Mouse (Mus musculus): ENCODE results near the gene Ccpg1. TPM values are rescaled to one million over a fixed set of nuclear protein-coding genes. Genes with fewer than 3 reads are reported as not detected.

The Ccpg1 gene
- polyA plus RNA-seq, 1 experiment from 2014 or later, result 52.3 TPM

GRCm38 (mm10) chr9:73002177-73002576 lies 16.9 kb downstream of the Ccpg1 start:
- H3K4me1 ChIP-seq (ENCODE audit: control insufficient read depth, insufficient read depth, low read length), result no peaks in the 10 kb centered on the region
- H3K4me2 ChIP-seq (ENCODE audit: low read length), result no peak overlapping the region
- H3K9me3 ChIP-seq (replicated peaks; ENCODE audit: control insufficient read depth, low read length, poor library complexity, severe bottlenecking), result no peaks in the 10 kb centered on the region
- no peak overlapping the region for H3K9ac ChIP-seq (ENCODE audit: low read depth, low read length)
- no peak overlapping the region for H3K27ac ChIP-seq (ENCODE audit: low read length)
- no peak overlapping the region for H3K4me3 ChIP-seq (ENCODE audit: low read depth, low read length)
- H3K36me3 ChIP-seq (ENCODE audit: control insufficient read depth, insufficient read depth, low read length), result peaks cover 11% of the 10 kb centered on the region
- 62% methylated on average over 3 of the region's 3 CpGs for WGBS
- no peaks in the 10 kb centered on the region for H3K27me3 ChIP-seq (ENCODE audit: control insufficient read depth, insufficient read depth, low read depth, low read length)
- no peak for ATAC-seq

- no peak overlapping the region for H3K4me3 ChIP-seq (ENCODE audit: low read depth, low read length)
- H3K27me3 ChIP-seq (ENCODE audit: control insufficient read depth, insufficient read depth, low read depth, low read length), result no peaks in the 10 kb centered on the region
- ATAC-seq, result no peak
- H3K36me3 ChIP-seq (ENCODE audit: control insufficient read depth, insufficient read depth, low read length), result peaks cover 8% of the 10 kb centered on the region
- no peak overlapping the region for H3K4me2 ChIP-seq (ENCODE audit: low read length)
- no peak overlapping the region for H3K9ac ChIP-seq (ENCODE audit: low read depth, low read length)
- H3K27ac ChIP-seq (ENCODE audit: low read length), result no peak overlapping the region
- no peaks in the 10 kb centered on the region for H3K9me3 ChIP-seq (replicated peaks; ENCODE audit: control insufficient read depth, low read length, poor library complexity, severe bottlenecking)
- WGBS, result 89% methylated on average over 8 of the region's 8 CpGs
- no peaks in the 10 kb centered on the region for H3K4me1 ChIP-seq (ENCODE audit: control insufficient read depth, insufficient read depth, low read length)
Observed at GRCm38 (mm10) chr9:73004076-73004475, 18.8 kb downstream of the Ccpg1 start.

- peaks cover 8% of the 10 kb centered on the region for H3K36me3 ChIP-seq (ENCODE audit: control insufficient read depth, insufficient read depth, low read length)
- 85% methylated on average over 6 of the region's 6 CpGs for WGBS
- no peak overlapping the region for H3K4me2 ChIP-seq (ENCODE audit: low read length)
- H3K4me3 ChIP-seq (ENCODE audit: low read depth, low read length), result no peak overlapping the region
- H3K4me1 ChIP-seq (ENCODE audit: control insufficient read depth, insufficient read depth, low read length), result no peaks in the 10 kb centered on the region
- ATAC-seq, result no peak
- H3K27me3 ChIP-seq (ENCODE audit: control insufficient read depth, insufficient read depth, low read depth, low read length), result no peaks in the 10 kb centered on the region
- no peak overlapping the region for H3K27ac ChIP-seq (ENCODE audit: low read length)
- H3K9me3 ChIP-seq (replicated peaks; ENCODE audit: control insufficient read depth, low read length, poor library complexity, severe bottlenecking), result no peaks in the 10 kb centered on the region
- H3K9ac ChIP-seq (ENCODE audit: low read depth, low read length), result no peak overlapping the region
Observed at GRCm38 (mm10) chr9:73005106-73005505, 19.9 kb downstream of the Ccpg1 start.

GRCm38 (mm10) chr9:73006175-73006574 lies 20.9 kb downstream of the Ccpg1 start:
- ATAC-seq, result no peak
- peaks cover 15% of the 10 kb centered on the region for H3K36me3 ChIP-seq (ENCODE audit: control insufficient read depth, insufficient read depth, low read length)

GRCm38 (mm10) chr9:73008384-73008783 lies 23.2 kb downstream of the Ccpg1 start:
- Histone ChIP-seq H3K27me3 (ENCODE audit: control insufficient read depth, insufficient read depth, low read depth, low read length) (no peaks in the 10 kb centered on the region), H3K27ac (ENCODE audit: low read length) (no peak overlapping the region), H3K36me3 (ENCODE audit: control insufficient read depth, insufficient read depth, low read length) (peaks cover 27% of the 10 kb centered on the region), H3K4me2 (ENCODE audit: low read length) (no peak overlapping the region), H3K4me3 (ENCODE audit: low read depth, low read length) (no peak overlapping the region), H3K9me3 (replicated peaks; ENCODE audit: control insufficient read depth, low read length, poor library complexity, severe bottlenecking) (no peaks in the 10 kb centered on the region), H3K9ac (ENCODE audit: low read depth, low read length) (no peak overlapping the region), H3K4me1 (ENCODE audit: control insufficient read depth, insufficient read depth, low read length) (no peaks in the 10 kb centered on the region)
- 76% methylated on average over 3 of the region's 3 CpGs for WGBS
- no peak for ATAC-seq

More at GRCm38 (mm10) chr9:73006175-73006574, 20.9 kb downstream of the Ccpg1 start:
- H3K9ac ChIP-seq (ENCODE audit: low read depth, low read length), result no peak overlapping the region
- H3K9me3 ChIP-seq (replicated peaks; ENCODE audit: control insufficient read depth, low read length, poor library complexity, severe bottlenecking), result no peaks in the 10 kb centered on the region
- no peaks in the 10 kb centered on the region for H3K27me3 ChIP-seq (ENCODE audit: control insufficient read depth, insufficient read depth, low read depth, low read length)
- WGBS, result 94% methylated on average over 3 of the region's 3 CpGs
- H3K4me1 ChIP-seq (ENCODE audit: control insufficient read depth, insufficient read depth, low read length), result no peaks in the 10 kb centered on the region
- no peak overlapping the region for H3K27ac ChIP-seq (ENCODE audit: low read length)
- H3K4me3 ChIP-seq (ENCODE audit: low read depth, low read length), result no peak overlapping the region
- no peak overlapping the region for H3K4me2 ChIP-seq (ENCODE audit: low read length)

GRCm38 (mm10) chr9:73012629-73013028 lies 27.4 kb downstream of the Ccpg1 start:
- Histone ChIP-seq H3K36me3 (ENCODE audit: control insufficient read depth, insufficient read depth, low read length) (peaks cover 47% of the 10 kb centered on the region), H3K4me1 (ENCODE audit: control insufficient read depth, insufficient read depth, low read length) (no peaks in the 10 kb centered on the region)
- WGBS, result 91% methylated on average over 4 of the region's 4 CpGs

GRCm38 (mm10) chr9:73014724-73015123 lies 29.5 kb downstream of the Ccpg1 start:
- Histone ChIP-seq H3K36me3 (ENCODE audit: control insufficient read depth, insufficient read depth, low read length) (peaks cover 54% of the 10 kb centered on the region), H3K9ac (ENCODE audit: low read depth, low read length) (no peak overlapping the region), H3K4me2 (ENCODE audit: low read length) (no peak overlapping the region), H3K27ac (ENCODE audit: low read length) (no peak overlapping the region), H3K4me1 (ENCODE audit: control insufficient read depth, insufficient read depth, low read length) (no peaks in the 10 kb centered on the region), H3K27me3 (ENCODE audit: control insufficient read depth, insufficient read depth, low read depth, low read length) (no peaks in the 10 kb centered on the region), H3K9me3 (replicated peaks; ENCODE audit: control insufficient read depth, low read length, poor library complexity, severe bottlenecking) (no peaks in the 10 kb centered on the region), H3K4me3 (ENCODE audit: low read depth, low read length) (no peak overlapping the region)
- no peak for ATAC-seq
- WGBS, result 92% methylated on average over 13 of the region's 13 CpGs

More at GRCm38 (mm10) chr9:73012629-73013028, 27.4 kb downstream of the Ccpg1 start:
- Histone ChIP-seq H3K27ac (ENCODE audit: low read length) (no peak overlapping the region), H3K27me3 (ENCODE audit: control insufficient read depth, insufficient read depth, low read depth, low read length) (no peaks in the 10 kb centered on the region), H3K9me3 (replicated peaks; ENCODE audit: control insufficient read depth, low read length, poor library complexity, severe bottlenecking) (no peaks in the 10 kb centered on the region), H3K4me3 (ENCODE audit: low read depth, low read length) (no peak overlapping the region), H3K4me2 (ENCODE audit: low read length) (no peak overlapping the region), H3K9ac (ENCODE audit: low read depth, low read length) (no peak overlapping the region)
- ATAC-seq, result no peak

GRCm38 (mm10) chr9:73019841-73020240 lies 34.6 kb downstream of the Ccpg1 start:
- Histone ChIP-seq H3K9me3 (replicated peaks; ENCODE audit: control insufficient read depth, low read length, poor library complexity, severe bottlenecking) (no peaks in the 10 kb centered on the region), H3K36me3 (ENCODE audit: control insufficient read depth, insufficient read depth, low read length) (peaks cover 35% of the 10 kb centered on the region), H3K27me3 (ENCODE audit: control insufficient read depth, insufficient read depth, low read depth, low read length) (no peaks in the 10 kb centered on the region), H3K27ac (ENCODE audit: low read length) (no peak overlapping the region), H3K4me2 (ENCODE audit: low read length) (no peak overlapping the region), H3K4me3 (ENCODE audit: low read depth, low read length) (no peak overlapping the region), H3K4me1 (ENCODE audit: control insufficient read depth, insufficient read depth, low read length) (no peaks in the 10 kb centered on the region), H3K9ac (ENCODE audit: low read depth, low read length) (no peak overlapping the region)
- no peak for ATAC-seq
- WGBS, result 92% methylated on average over 10 of the region's 10 CpGs

- Histone ChIP-seq H3K27ac (ENCODE audit: low read length) (no peak overlapping the region), H3K4me2 (ENCODE audit: low read length) (no peak overlapping the region), H3K9me3 (replicated peaks; ENCODE audit: control insufficient read depth, low read length, poor library complexity, severe bottlenecking) (no peaks in the 10 kb centered on the region), H3K4me3 (ENCODE audit: low read depth, low read length) (no peak overlapping the region), H3K4me1 (ENCODE audit: control insufficient read depth, insufficient read depth, low read length) (no peaks in the 10 kb centered on the region), H3K27me3 (ENCODE audit: control insufficient read depth, insufficient read depth, low read depth, low read length) (no peaks in the 10 kb centered on the region), H3K36me3 (ENCODE audit: control insufficient read depth, insufficient read depth, low read length) (peaks cover 30% of the 10 kb centered on the region), H3K9ac (ENCODE audit: low read depth, low read length) (no peak overlapping the region)
- 93% methylated on average over 5 of the region's 5 CpGs for WGBS
- ATAC-seq, result no peak
Observed at GRCm38 (mm10) chr9:73020566-73021097, 35.4 kb downstream of the Ccpg1 start.
